Mouse (Mus musculus): ENCODE measurements around the gene Nsg1. TPM values are rescaled to one million over a fixed set of nuclear protein-coding genes. Genes with fewer than 3 reads are reported as not detected.

Gene Nsg1
- polyA plus RNA-seq, 1 experiment: 1.0 TPM

DNA sequence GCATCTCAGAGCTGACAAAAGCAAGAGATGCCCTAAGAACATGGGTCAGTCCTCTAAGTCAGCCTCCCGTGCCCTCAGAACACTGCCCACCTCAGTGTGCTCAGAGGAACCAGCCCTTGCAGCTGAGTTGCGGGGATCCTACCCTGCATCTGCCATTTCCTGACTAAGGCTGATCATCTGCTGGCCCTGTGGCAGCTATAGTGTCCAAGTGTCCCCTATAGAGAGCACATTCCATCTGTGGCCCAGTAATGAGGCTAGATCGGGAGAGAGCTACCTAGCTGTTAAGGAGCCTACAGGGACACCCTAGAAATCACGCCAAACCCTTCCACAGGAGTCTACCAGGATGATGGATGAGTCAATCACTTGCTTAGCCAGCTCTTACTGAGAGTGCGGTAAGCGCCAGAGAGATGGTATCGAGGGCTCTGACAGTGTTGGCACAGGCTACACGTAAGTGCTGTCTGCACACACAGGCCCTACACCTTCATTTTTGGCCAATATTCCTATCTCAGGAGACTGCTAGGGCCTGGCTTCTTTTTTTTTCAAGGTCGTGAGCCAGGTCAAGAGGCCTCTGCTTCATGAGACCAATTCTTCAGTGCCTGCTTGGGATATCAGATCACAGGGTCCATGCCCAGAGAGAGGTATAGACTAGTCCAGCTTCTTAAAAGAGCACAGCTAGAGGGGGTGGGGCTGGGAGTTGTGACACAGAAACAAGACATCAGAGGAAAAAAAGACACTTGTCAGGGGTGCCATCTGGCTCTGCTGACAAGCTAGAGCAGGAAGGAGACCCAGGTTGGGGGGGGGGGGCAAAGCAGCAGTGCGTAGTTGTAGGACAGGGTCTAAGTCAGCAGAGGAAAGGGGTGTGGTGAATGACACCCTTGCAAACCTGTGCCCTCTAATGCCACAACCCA, 7.3 kb downstream of the Nsg1 start:
- TF ChIP-seq EP300 (IDR thresholded peaks at IDR 0.05; ENCODE audit: insufficient read depth, low read depth, low read length) (no peak), POLR2A (IDR thresholded peaks at IDR 0.05; ENCODE audit: insufficient read depth, low read length) (no peak), CTCF (IDR thresholded peaks at IDR 0.05; ENCODE audit: low read depth, low read length) (no peak)
- Histone ChIP-seq H3K36me3 (ENCODE audit: control insufficient read depth, insufficient read depth, low read length, poor library complexity, severe bottlenecking) (no peaks in the 10 kb centered on the region), H3K4me1 (ENCODE audit: control insufficient read depth, insufficient read depth, low read length) (no peaks in the 10 kb centered on the region), H3K4me3 (ENCODE audit: low read depth, low read length) (no peak overlapping the region), H3K9ac (ENCODE audit: low read depth, poor library complexity, severe bottlenecking) (no peak overlapping the region), H3K27me3 (ENCODE audit: control insufficient read depth, insufficient read depth, low read length, poor library complexity, severe bottlenecking) (no peaks in the 10 kb centered on the region), H3K9me3 (replicated peaks; ENCODE audit: control insufficient read depth, insufficient read depth, low read length, poor library complexity, severe bottlenecking) (no peaks in the 10 kb centered on the region), H3K27ac (ENCODE audit: insufficient read depth, low read length) (no peak overlapping the region)

- TF ChIP-seq EP300 (IDR thresholded peaks at IDR 0.05; ENCODE audit: insufficient read depth, low read depth, low read length): no peak
- TF ChIP-seq CTCF (IDR thresholded peaks at IDR 0.05; ENCODE audit: low read depth, low read length): no peak
- TF ChIP-seq POLR2A (IDR thresholded peaks at IDR 0.05; ENCODE audit: insufficient read depth, low read length): no peak
- H3K4me3 ChIP-seq (ENCODE audit: low read depth, low read length): no peak overlapping the region
- H3K9me3 ChIP-seq (replicated peaks; ENCODE audit: control insufficient read depth, insufficient read depth, low read length, poor library complexity, severe bottlenecking): no peaks in the 10 kb centered on the region
- H3K9ac ChIP-seq (ENCODE audit: low read depth, poor library complexity, severe bottlenecking): no peak overlapping the region
- no peaks in the 10 kb centered on the region for H3K4me1 ChIP-seq (ENCODE audit: control insufficient read depth, insufficient read depth, low read length)
- no peaks in the 10 kb centered on the region for H3K36me3 ChIP-seq (ENCODE audit: control insufficient read depth, insufficient read depth, low read length, poor library complexity, severe bottlenecking)
- no peaks in the 10 kb centered on the region for H3K27me3 ChIP-seq (ENCODE audit: control insufficient read depth, insufficient read depth, low read length, poor library complexity, severe bottlenecking)
- H3K27ac ChIP-seq (ENCODE audit: insufficient read depth, low read length): no peak overlapping the region
Measured at GRCm38 (mm10) chr5:38151264-38151663, 8.4 kb downstream of the Nsg1 start.

DNA sequence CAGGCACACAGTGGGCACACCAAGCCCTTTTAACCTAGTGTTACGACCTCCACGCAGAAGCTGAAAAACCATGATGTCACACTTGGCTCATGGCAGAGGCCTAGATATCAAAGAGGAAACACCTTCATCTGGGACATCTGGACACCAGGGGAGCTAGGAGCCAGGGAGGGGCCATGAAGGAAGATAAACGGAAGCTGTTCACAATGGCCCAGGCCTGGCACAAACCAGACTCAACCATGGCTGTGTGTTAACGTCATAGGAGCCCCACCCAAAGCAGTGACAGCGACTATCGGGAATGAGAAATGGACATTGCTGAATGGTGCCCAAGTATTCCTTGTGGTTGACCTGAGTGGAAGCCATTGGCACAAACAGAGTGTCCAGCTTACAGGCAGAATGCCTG, 13.2 kb downstream of the Nsg1 start:
- Histone ChIP-seq H3K9ac (ENCODE audit: low read depth, poor library complexity, severe bottlenecking) (no peak overlapping the region), H3K4me3 (ENCODE audit: low read depth, low read length) (no peak overlapping the region), H3K9me3 (replicated peaks; ENCODE audit: control insufficient read depth, insufficient read depth, low read length, poor library complexity, severe bottlenecking) (no peaks in the 10 kb centered on the region), H3K4me1 (ENCODE audit: control insufficient read depth, insufficient read depth, low read length) (no peaks in the 10 kb centered on the region), H3K36me3 (ENCODE audit: control insufficient read depth, insufficient read depth, low read length, poor library complexity, severe bottlenecking) (no peaks in the 10 kb centered on the region), H3K27me3 (ENCODE audit: control insufficient read depth, insufficient read depth, low read length, poor library complexity, severe bottlenecking) (no peaks in the 10 kb centered on the region), H3K27ac (ENCODE audit: insufficient read depth, low read length) (no peak overlapping the region)
- TF ChIP-seq EP300 (IDR thresholded peaks at IDR 0.05; ENCODE audit: insufficient read depth, low read depth, low read length): no peak
- TF ChIP-seq POLR2A (IDR thresholded peaks at IDR 0.05; ENCODE audit: insufficient read depth, low read length): no peak
- no peak for TF ChIP-seq CTCF (IDR thresholded peaks at IDR 0.05; ENCODE audit: low read depth, low read length)

GRCm38 (mm10) chr5:38140893-38141292, 18.8 kb downstream of the Nsg1 start:
- H3K4me3 ChIP-seq (ENCODE audit: low read depth, low read length): no peak overlapping the region
- TF ChIP-seq EP300 (IDR thresholded peaks at IDR 0.05; ENCODE audit: insufficient read depth, low read depth, low read length) (no peak), POLR2A (IDR thresholded peaks at IDR 0.05; ENCODE audit: insufficient read depth, low read length) (no peak), CTCF (IDR thresholded peaks at IDR 0.05; ENCODE audit: low read depth, low read length) (no peak)
- H3K27ac ChIP-seq (ENCODE audit: insufficient read depth, low read length): no peak overlapping the region
- no peaks in the 10 kb centered on the region for H3K27me3 ChIP-seq (ENCODE audit: control insufficient read depth, insufficient read depth, low read length, poor library complexity, severe bottlenecking)
- no peaks in the 10 kb centered on the region for H3K4me1 ChIP-seq (ENCODE audit: control insufficient read depth, insufficient read depth, low read length)
- no peak overlapping the region for H3K9ac ChIP-seq (ENCODE audit: low read depth, poor library complexity, severe bottlenecking)
- H3K9me3 ChIP-seq (replicated peaks; ENCODE audit: control insufficient read depth, insufficient read depth, low read length, poor library complexity, severe bottlenecking): no peaks in the 10 kb centered on the region
- H3K36me3 ChIP-seq (ENCODE audit: control insufficient read depth, insufficient read depth, low read length, poor library complexity, severe bottlenecking): no peaks in the 10 kb centered on the region

DNA sequence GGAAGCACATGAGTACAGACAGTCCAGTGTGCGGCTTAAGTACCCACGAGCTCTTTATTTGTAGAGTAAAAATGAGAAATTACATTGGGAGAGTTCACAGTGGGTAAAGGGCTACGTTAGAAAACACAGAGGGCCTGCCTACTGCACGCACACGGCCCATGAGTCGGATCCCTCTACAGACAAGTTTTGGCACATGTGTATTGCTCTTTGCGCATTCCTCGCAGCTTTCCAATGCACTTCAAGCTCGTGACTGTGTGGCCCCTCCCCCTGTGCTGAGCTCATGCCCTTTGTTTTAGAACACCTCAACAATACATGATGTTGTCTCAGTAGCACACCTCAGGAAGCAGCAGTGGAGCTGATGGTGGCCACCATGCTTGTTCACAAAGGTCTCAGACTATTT, 22.5 kb downstream of the Nsg1 start:
- no peak overlapping the region for H3K27ac ChIP-seq (ENCODE audit: insufficient read depth, low read length)
- no peak overlapping the region for H3K9ac ChIP-seq (ENCODE audit: low read depth, poor library complexity, severe bottlenecking)
- no peaks in the 10 kb centered on the region for H3K4me1 ChIP-seq (ENCODE audit: control insufficient read depth, insufficient read depth, low read length)
- no peaks in the 10 kb centered on the region for H3K27me3 ChIP-seq (ENCODE audit: control insufficient read depth, insufficient read depth, low read length, poor library complexity, severe bottlenecking)
- no peaks in the 10 kb centered on the region for H3K9me3 ChIP-seq (replicated peaks; ENCODE audit: control insufficient read depth, insufficient read depth, low read length, poor library complexity, severe bottlenecking)
- no peak for TF ChIP-seq POLR2A (IDR thresholded peaks at IDR 0.05; ENCODE audit: insufficient read depth, low read length)
- TF ChIP-seq EP300 (IDR thresholded peaks at IDR 0.05; ENCODE audit: insufficient read depth, low read depth, low read length): no peak
- no peak for TF ChIP-seq CTCF (IDR thresholded peaks at IDR 0.05; ENCODE audit: low read depth, low read length)
- no peaks in the 10 kb centered on the region for H3K36me3 ChIP-seq (ENCODE audit: control insufficient read depth, insufficient read depth, low read length, poor library complexity, severe bottlenecking)
- H3K4me3 ChIP-seq (ENCODE audit: low read depth, low read length): no peak overlapping the region

GRCm38 (mm10) chr5:38136247-38136646, 23.5 kb downstream of the Nsg1 start:
- TF ChIP-seq CTCF (IDR thresholded peaks at IDR 0.05; ENCODE audit: low read depth, low read length): no peak
- TF ChIP-seq POLR2A (IDR thresholded peaks at IDR 0.05; ENCODE audit: insufficient read depth, low read length): no peak
- no peak for TF ChIP-seq EP300 (IDR thresholded peaks at IDR 0.05; ENCODE audit: insufficient read depth, low read depth, low read length)
- Histone ChIP-seq H3K27me3 (ENCODE audit: control insufficient read depth, insufficient read depth, low read length, poor library complexity, severe bottlenecking) (no peaks in the 10 kb centered on the region), H3K9me3 (replicated peaks; ENCODE audit: control insufficient read depth, insufficient read depth, low read length, poor library complexity, severe bottlenecking) (no peaks in the 10 kb centered on the region), H3K9ac (ENCODE audit: low read depth, poor library complexity, severe bottlenecking) (no peak overlapping the region), H3K4me3 (ENCODE audit: low read depth, low read length) (no peak overlapping the region), H3K4me1 (ENCODE audit: control insufficient read depth, insufficient read depth, low read length) (no peaks in the 10 kb centered on the region), H3K27ac (ENCODE audit: insufficient read depth, low read length) (no peak overlapping the region), H3K36me3 (ENCODE audit: control insufficient read depth, insufficient read depth, low read length, poor library complexity, severe bottlenecking) (no peaks in the 10 kb centered on the region)
